Mouse (Mus musculus) left cerebral cortex, adult 9 months (tissue): Measurements from ENCODE around the gene Gabarap.
A peak's percentile ranks its signal among the peaks of the same experiment; 100 is the strongest.
"Not testable (repeated sequence)": the region's sequence is repeated elsewhere in the genome, so short reads cannot be mapped to it uniquely, and the experiment has no call there.

ENCODE experiments used
- DNase-seq, 2 experiments: peaks; one replicate each; pipeline ENCODE4 v3.0.0; 2022; ENCODE audit warnings: low spot score in 2 of 2

The Gabarap gene

GRCm38 (mm10) chr11:69998567-69999491, 7.9 kb downstream of the Gabarap start:
- DNase-seq: no peak

- DNase-seq: no peak
Observed at GRCm38 (mm10) chr11:69999666-70000065, 8.7 kb downstream of the Gabarap start.

GRCm38 (mm10) chr11:70000396-70000898, 9.5 kb downstream of the Gabarap start, which contains the start of gene Dvl2:
TSS of gene Dvl2 (plus strand) at chr11:70000595.
- DNase-seq: peak; percentile 86 to 91

- no peak for DNase-seq
Observed at GRCm38 (mm10) chr11:70001159-70001558, 10.2 kb downstream of the Gabarap start.

GRCm38 (mm10) chr11:70001865-70002264, 10.9 kb downstream of the Gabarap start:
- no peak for DNase-seq

- DNase-seq: no peak
Observed at GRCm38 (mm10) chr11:70002471-70002870, 11.5 kb downstream of the Gabarap start.

GRCm38 (mm10) chr11:70005521-70005920, 14.6 kb downstream of the Gabarap start:
- no peak for DNase-seq

- no peak for DNase-seq
Observed at GRCm38 (mm10) chr11:70010033-70010432, 19.1 kb downstream of the Gabarap start.

GRCm38 (mm10) chr11:70010548-70010947, 19.6 kb downstream of the Gabarap start:
- no peak for DNase-seq

GRCm38 (mm10) chr11:70010961-70011360, 20.0 kb downstream of the Gabarap start:
- no peak for DNase-seq

GRCm38 (mm10) chr11:70012931-70013330, 22.0 kb downstream of the Gabarap start:
- DNase-seq: no peak

GRCm38 (mm10) chr11:70013408-70013807, 22.5 kb downstream of the Gabarap start:
- no peak for DNase-seq

- DNase-seq: no peak
Observed at GRCm38 (mm10) chr11:70014051-70014450, 23.1 kb downstream of the Gabarap start.

- peak in 1 of 2 experiments; percentile 86 for DNase-seq
Observed at GRCm38 (mm10) chr11:70014880-70015558, 24.1 kb downstream of the Gabarap start, which contains the start of gene Acadvl. TSS of gene Acadvl (minus strand) at chr11:70015411.

GRCm38 (mm10) chr11:70015677-70016076, 24.7 kb downstream of the Gabarap start:
- no peak for DNase-seq

GRCm38 (mm10) chr11:70016177-70016576, 25.2 kb downstream of the Gabarap start:
- not testable (repeated sequence) for DNase-seq

GRCm38 (mm10) chr11:70016669-70017068, 25.7 kb downstream of the Gabarap start, which contains the start of gene Dlg4:
TSS of gene Dlg4 (plus strand) at chr11:70016942.
- no peak for DNase-seq

GRCm38 (mm10) chr11:70017199-70017767, 26.3 kb downstream of the Gabarap start:
- DNase-seq: no peak

GRCm38 (mm10) chr11:70018131-70018990, 27.4 kb downstream of the Gabarap start:
- DNase-seq: peak in 1 of 2 experiments; percentile 67

GRCm38 (mm10) chr11:70019495-70020021, 28.6 kb downstream of the Gabarap start:
- no peak for DNase-seq
